Mouse (Mus musculus): ENCODE measurements around the gene S100a1.

- TF ChIP-seq CTCF (IDR thresholded peaks at IDR 0.05) (no peak), EP300 (IDR thresholded peaks at IDR 0.05) (peak; percentile 81)
Measured at GRCm38 (mm10) chr3:90540904-90541303, 26.7 kb upstream of the S100a1 start.
